Mouse (Mus musculus): ENCODE data around the gene Tnfsf12.

The Tnfsf12 gene

GRCm38 (mm10) chr11:69679144-69679543 is 16.5 kb downstream of the Tnfsf12 start:
- DNase-seq = no peak

DNA sequence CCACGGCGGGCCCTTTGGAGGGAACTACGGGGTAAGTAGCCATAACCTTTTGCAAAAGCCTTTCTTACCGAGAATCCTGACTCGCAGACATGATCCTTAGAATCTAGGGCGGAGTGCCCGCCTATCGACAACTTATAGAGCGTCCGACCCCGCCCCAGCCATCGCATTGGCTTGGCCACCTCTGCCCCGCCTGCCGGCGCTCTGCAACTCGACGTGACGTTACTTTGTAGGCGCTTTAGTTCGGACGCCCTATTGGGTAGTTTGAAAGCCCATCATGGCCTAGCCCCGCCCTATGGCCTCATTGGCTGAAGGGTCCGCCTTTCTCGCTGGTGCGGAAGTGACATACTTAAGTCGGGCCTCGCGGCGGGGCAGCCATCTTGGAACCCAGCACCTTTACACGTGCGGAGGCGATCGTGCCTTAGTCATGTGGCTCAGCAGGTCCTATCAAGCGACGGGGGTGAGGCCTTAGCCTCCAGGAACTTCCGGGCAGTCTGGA is 23.4 kb downstream of the Tnfsf12 start, which contains the start of gene Eif4a1:
Gene Eif4a1, minus strand, starts transcription at position 213 of the 496 bp plus-strand sequence.
- peak; percentile 100 for DNase-seq

- no peak for DNase-seq
Observed at GRCm38 (mm10) chr11:69671726-69672124, 23.9 kb downstream of the Tnfsf12 start.

DNA sequence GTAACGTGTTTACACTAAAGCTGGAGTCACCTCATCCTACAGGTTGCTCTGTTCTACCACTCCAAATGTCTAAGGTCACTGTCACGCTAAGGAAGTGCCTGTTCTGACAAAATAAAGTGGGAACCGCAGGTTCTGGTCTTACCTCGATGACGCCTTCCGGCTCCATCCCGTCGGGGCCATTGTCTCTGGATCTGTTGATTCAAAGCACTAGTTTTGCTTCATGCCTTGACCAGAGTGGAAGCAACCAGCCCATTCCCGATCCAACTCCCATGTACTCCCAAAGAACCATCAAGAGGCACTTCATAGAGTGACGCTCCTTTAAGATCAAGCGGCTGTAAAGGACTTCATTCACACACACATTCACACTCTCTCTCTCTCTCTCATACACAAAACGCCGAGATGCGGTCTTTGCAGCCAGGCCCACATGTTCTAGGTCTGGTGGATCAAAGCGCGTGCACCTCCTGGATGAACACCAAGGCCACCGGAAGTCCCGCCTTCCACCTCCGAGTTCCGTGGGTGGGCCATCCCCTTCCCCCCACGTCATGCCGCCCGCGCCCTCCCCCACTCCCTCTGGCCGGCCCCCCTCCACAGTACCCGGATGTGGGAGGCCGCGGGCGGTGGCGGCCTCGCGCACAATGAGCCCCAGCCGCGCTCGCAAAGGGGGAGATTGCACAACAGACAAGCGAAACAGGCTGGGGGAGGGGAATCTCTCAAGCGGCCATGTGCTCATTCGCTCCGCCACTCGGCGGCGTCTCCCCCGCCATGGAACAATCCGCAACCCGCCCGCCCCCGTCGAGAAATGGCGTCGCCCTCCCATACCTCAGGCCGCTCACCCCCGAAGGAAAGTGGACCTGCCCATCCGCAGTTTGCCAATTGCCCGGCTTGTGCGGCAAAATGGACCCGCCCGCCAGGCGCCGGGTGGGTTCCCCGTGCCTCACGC is 24.6 kb downstream of the Tnfsf12 start:
- peak; percentile 97 for DNase-seq

DNA sequence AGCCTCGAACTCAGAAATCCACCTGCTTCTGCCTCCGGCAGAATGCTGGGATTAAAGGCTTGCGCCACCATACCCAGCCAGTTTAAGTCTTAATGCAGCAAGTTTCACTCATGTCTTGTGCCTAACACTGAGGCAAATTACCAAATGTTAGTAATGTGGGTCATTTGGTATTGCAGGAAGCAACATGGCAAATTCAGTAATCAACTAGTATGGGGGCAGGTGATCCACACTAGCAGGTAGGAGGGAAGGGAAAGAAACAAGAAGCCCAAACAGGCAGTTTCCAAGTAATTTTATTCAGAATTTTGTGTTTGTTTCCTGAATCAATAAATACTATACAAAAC is 29.0 kb downstream of the Tnfsf12 start:
- no peak for DNase-seq

GRCm38 (mm10) chr11:69665961-69666664 is 29.5 kb downstream of the Tnfsf12 start, which contains the start of gene Cd68:
TSS of gene Cd68 (minus strand) at chr11:69666153.
- DNase-seq = no peak

DNA sequence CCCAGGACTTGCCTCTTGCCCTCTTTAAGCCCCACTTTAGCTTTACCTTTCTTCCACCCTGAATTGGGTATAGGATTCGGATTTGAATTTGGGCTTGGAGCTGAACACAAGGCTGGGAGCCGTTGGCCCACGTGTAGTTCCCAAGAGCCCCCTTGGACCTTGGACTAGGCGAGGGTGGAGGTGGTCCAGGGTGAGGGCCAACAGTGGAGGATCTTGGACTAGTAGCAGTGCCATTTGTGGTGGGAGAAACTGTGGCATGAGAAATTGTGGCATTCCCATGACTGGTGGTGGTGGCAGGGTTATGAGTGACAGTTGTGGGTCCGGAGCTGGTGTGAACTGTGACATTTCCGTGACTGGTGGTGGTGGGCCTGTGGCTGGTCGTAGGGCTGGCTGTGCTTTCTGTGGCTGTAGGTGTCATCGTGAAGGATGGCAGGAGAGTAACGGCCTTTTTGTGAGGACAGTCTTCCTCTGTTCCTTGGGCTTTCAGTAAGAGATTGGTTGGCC is 30.1 kb downstream of the Tnfsf12 start:
- DNase-seq = peak; percentile 30

DNA sequence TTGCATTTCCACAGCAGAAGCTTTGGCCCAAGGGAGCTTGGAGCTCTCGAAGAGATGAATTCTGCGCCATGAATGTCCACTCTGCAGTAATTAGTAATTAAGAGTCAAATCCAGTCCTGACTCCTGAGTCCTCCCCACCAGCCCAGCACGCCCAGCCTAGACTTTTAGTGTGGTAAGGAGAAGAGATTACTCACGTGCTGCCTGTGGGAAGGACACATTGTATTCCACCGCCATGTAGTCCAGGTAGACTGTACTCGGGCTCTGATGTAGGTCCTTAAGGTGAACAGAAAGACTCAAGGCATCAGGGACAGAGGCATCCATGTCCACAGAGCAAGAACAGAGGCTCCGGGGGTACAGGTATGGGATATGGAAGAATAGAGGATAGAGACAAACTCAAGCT is 30.8 kb downstream of the Tnfsf12 start:
- DNase-seq = peak; percentile 30

- DNase-seq = peak; percentile 60
Observed at GRCm38 (mm10) chr11:69663795-69664194, 31.9 kb downstream of the Tnfsf12 start.

DNA sequence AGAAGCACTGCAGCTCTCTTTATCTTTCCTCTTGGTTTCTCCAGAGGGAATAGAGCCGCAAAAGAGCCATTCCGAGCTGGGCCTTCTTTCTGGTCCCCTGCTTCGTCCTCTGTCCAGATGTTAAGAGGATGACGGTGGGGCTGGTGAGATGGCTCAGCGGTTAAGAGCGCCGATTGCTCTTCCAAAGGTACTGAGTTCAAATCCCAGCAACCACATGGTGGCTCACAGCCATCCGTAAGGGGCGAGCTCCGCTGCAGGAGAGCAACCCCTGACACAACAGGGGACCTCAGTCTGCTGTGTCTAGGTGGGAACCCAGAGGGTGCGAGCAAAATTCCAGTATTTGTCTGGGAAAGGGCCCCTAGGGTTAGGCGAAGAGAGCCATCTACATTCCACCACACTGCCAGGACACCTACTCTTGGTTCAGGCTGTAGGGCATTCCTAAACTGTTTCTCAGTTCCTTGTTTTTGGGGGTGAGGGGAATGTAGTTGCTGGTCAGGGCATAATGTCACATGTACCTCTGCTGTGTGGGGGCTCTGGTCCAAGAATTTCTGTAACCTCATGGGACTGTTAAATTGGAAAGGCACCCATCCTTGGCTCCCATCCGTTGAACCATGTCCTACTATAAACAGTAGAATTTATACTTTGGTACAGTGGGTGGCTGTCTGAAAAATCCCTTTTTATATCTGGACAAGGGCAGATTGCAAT is 32.5 kb downstream of the Tnfsf12 start:
- peak; percentile 72 for DNase-seq

DNA sequence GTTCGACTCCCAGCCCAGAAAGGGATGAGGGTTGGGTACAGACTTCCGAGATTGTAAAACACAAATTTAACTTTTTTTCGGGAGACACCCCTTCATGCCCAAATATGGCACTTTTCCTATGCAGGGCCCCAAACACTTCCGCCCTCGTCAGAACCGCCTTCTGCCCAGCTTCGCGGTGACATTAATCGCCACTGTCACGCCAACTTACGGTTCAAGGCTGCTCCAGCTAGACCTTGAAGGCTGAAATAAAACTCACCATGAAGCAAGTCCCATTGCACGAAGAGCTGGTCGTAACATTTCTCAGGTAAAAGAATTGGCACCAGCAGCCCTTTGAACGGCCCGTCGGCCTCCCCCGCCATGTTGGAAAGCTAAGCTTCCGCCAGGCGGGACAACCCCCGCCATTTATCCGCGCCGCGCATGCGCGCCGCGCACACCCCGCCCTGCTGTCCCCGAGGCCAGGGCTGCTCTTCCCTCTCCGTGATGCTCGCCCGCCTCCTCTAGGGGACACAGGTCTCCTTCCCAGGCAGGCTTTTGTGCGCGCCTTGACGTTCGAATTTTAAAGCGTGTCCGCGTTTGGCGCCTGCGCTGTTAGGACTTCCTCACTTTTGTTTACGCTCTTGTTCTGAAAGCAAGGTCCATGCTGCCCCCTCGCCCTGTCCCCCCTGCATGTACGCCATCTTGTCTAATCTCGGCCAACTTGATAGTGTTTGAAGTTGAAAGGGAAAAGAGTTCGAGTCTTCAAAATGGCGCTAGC is 33.3 kb downstream of the Tnfsf12 start, which contains the start of gene Mpdu1:
Gene Mpdu1, minus strand, starts transcription at position 430 of the 754 bp plus-strand sequence.
- DNase-seq = peak; percentile 98

GRCm38 (mm10) chr11:69661221-69661881 is 34.3 kb downstream of the Tnfsf12 start:
- peak; percentile 56 for DNase-seq

DNA sequence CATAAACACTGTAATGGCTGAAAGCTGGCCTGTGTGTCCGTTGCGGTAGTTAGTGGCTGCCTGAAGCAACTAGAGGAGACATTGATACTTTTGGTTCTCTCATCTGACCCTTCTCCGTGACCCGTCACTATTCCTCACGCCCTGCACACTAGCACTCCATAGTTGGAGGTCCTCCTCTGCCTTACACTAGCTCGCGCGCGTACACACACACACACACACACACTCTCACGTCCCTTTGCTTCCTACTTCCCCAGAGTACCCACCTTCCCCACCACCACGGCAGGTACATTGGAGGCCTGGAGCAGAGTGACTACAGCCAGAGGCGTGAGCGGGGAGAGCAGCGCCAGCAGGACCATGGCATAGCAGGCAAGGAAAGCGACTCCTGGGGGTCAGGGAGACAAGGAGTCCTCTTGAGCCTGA is 38.2 kb downstream of the Tnfsf12 start:
- peak; percentile 45 for DNase-seq

- DNase-seq = no peak
Observed at GRCm38 (mm10) chr11:69656617-69657461, 38.8 kb downstream of the Tnfsf12 start.

DNA sequence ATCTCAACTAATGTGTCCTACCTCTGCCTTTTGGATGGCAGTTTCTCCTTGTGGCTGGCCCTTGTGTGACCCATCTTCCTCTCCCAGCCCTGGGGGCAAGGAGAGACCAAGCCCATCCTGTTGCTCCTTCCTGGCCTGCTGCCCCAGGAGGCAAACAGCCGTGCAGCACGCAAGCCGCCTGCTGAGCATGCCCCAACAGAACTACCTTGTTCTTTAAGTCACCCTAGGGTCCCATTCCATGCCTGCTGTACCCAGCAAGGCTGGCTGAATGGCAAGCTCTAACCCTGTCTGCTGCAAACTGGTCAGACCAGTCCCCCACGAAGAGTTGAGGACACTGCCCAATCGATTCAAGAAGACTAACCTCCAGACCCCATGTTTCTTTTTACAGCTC is 39.6 kb downstream of the Tnfsf12 start:
- peak; percentile 32 for DNase-seq

- DNase-seq = peak; percentile 69
Observed at GRCm38 (mm10) chr11:69655264-69656064, 40.2 kb downstream of the Tnfsf12 start, which contains the start of gene Sox15. TSS of gene Sox15 (plus strand) at chr11:69655314.

- no peak for DNase-seq
Observed at GRCm38 (mm10) chr11:69654760-69655159, 40.9 kb downstream of the Tnfsf12 start.

DNA sequence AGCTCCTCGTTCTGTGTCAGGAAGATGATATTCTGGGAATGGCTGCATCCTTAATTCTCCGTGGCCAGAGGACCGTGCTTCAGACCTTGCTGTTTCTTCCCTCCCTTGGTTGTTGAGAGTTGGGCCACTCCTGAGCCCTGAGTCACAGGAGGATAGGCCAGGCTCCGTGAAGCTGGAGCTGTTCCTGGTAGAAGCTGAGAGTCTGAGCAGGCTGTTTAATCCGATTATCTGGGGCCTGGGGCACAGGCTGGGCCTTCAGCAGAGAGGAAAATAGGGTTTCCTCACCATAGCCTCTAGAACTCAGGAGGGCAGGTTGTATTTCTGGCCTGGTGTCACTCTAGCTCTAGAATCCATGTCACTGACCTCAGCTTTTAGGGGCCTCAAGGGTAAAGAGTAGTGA is 42.2 kb downstream of the Tnfsf12 start:
- DNase-seq = no peak

DNA sequence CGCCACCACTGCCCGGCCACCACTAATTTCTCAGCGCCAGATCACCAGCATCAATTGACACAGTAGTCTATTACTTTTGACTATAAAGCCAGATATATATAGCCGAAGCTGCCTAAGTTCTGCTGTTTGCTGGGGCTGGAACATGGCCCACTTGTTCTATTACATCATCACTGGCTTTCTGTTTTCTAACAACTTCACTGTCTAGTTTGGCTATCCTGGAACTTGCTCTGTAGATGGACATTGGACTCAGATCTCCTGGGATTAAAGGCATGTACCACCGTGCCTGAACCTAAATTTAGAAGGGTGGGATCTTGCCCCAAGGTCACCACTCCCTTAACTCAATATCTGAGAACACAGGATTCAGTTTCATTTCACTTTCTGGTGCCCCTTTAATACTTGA is 49.8 kb downstream of the Tnfsf12 start:
- no peak for DNase-seq
